Mouse (Mus musculus): ENCODE measurements around the gene Cpne5.

Gene Cpne5

GRCm38 (mm10) chr17:29147273-29147672, 90.7 kb downstream of the Cpne5 start:
- in situ Hi-C loops (cut with MboI, MseI) = no loop called here

GRCm38 (mm10) chr17:29145101-29145500, 92.9 kb downstream of the Cpne5 start:
- in situ Hi-C loops (cut with MboI, MseI) = no loop called here

DNA sequence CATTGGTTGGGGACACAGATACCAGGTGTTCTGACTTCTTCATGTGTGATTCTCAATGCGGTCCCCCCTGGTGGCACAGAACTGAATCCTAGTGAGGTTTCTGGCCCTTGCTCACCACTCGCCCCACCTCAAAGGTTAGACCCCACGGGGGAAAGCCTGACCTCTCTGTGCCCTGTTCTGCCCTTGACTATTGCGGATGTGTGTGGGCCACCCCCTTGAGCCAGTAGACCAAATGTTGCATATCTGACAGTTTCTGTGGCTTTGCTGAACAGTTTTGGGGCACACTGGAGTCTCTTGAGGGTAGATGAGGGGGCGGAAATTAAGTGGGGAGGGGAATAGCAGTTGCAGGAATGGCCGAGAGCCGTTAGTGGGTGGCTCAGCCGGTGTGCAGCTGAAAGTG, 94.7 kb downstream of the Cpne5 start:
- in situ Hi-C loops (cut with MboI, MseI) = no loop called here

GRCm38 (mm10) chr17:29141577-29141976, 96.4 kb downstream of the Cpne5 start:
- in situ Hi-C loops (cut with MboI, MseI) = no loop called here

- in situ Hi-C loops (cut with MboI, MseI) = no loop called here
Observed at GRCm38 (mm10) chr17:29137906-29138305, 100.1 kb downstream of the Cpne5 start.

GRCm38 (mm10) chr17:29136236-29136635, 101.7 kb downstream of the Cpne5 start:
- in situ Hi-C loops (cut with MboI, MseI) = no loop called here

GRCm38 (mm10) chr17:29135066-29135465, 102.9 kb downstream of the Cpne5 start:
- in situ Hi-C loops (cut with MboI, MseI) = no loop called here

DNA sequence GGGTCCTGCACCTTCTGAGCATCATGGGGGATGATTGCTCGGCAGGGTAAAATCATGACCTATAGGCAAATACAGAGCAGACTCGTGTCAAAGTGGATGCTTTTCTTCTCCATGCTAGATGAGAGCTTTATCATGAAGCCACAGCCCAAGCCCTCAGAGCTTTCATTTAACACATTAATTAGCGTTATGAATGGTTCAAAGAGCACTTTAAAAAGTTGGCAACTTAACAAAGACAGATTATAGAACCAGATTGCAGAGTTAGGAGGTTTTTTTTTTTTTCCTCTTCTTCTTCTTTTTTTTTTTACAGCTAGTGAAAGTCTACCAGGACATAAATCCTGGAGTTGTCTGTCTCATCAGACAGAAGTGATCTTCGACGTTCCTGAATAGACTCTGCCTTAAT, 108.6 kb downstream of the Cpne5 start:
- in situ Hi-C loops (cut with MboI, MseI) = no loop called here

DNA sequence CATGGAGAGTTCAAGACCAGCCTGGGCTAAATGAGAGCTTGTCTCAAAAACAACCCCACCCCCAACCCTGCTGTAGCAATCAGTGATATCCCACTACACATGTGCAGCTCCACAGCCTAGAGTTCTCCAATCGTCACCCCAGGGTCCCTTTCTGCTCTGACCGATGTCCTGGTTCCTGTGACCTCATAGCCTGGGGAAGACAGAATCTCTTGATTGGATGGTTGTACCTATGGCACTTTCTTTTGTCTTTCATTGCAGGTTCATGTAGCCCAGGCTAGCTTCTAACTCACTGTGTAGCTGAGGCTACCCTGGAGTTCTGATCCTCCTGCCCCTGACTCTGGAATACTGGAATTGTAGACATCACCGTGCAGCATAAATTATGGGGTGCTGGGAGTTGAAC, 111.4 kb downstream of the Cpne5 start:
- in situ Hi-C loops (cut with MboI, MseI) = no loop called here

DNA sequence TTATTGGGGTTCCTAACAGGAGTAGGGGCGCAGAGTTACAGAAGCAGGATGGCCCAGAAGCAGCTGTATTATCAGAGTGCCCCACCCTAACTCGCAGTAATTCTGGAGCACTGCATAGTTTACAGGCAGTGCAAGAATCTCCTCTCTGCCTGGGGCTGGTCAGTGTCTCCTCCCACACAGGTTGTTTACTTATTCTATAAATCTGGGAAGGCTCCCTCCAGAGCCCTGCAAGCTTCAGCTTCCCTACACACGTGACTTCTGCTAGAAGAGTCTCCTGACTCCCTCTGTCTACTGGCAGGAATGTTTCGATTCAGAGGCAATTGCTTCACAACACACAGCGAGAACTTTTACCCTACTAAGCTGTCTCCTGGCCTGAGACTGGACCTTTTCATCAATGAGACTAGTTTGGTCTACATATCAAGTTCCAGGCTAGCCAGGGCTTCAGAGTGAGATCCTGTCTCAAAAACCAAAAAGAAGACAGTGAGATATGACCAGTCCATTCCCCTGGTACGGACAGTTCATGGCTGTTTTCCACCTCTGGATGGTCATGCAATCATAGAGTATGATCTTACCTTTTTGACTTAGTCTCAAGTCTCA, 114.3 kb downstream of the Cpne5 start:
- in situ Hi-C loops (cut with MboI, MseI) = no loop called here

GRCm38 (mm10) chr17:29122817-29123216, 115.2 kb downstream of the Cpne5 start:
- in situ Hi-C loops (cut with MboI, MseI) = no loop called here

DNA sequence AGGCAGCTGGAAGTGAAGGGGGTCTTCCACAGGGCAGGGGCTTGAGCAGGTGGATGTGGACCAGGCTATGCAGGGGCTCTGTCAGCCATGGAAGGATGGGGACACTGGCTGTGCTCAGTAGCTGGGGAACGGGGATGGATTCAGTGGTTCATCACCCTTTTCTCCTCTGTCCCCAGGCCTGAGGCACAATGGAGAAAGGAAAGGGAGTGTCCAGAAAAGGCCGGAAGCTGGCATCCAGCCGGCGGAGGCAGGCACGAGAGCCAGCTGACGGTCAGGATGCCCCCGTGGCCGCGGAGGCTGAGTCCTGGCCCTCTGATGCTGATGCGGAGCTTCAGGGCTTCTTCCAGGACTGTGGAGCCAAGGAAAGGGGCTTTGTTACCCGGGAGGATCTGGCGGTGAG, 117.3 kb downstream of the Cpne5 start:
- in situ Hi-C loops (cut with MboI, MseI) = no loop called here

- in situ Hi-C loops (cut with MboI, MseI) = loop anchor here (10.0 kb wide), 2 partner anchors 293 to 757 kb away; no protein-coding TSS in a partner anchor
Observed at GRCm38 (mm10) chr17:29118057-29118456, 119.9 kb downstream of the Cpne5 start.

GRCm38 (mm10) chr17:29117006-29117648, 120.8 kb downstream of the Cpne5 start:
- in situ Hi-C loops (cut with MboI, MseI) = loop anchor here (10.0 kb wide), 2 partner anchors 292 to 758 kb away; no protein-coding TSS in a partner anchor

GRCm38 (mm10) chr17:29116023-29116422, 121.9 kb downstream of the Cpne5 start:
- in situ Hi-C loops (cut with MboI, MseI) = loop anchor here (10.0 kb wide), 2 partner anchors 291 to 759 kb away; no protein-coding TSS in a partner anchor

- in situ Hi-C loops (cut with MboI, MseI) = loop anchor here (10.0 kb wide), 2 partner anchors 289 to 761 kb away; no protein-coding TSS in a partner anchor
Observed at GRCm38 (mm10) chr17:29113591-29114352, 124.2 kb downstream of the Cpne5 start, which contains the start of gene Rab44. Gene Rab44 (plus strand): TSS chr17:29114145.

- in situ Hi-C loops (cut with MboI, MseI) = loop anchor here (10.0 kb wide), 2 partner anchors 287 to 763 kb away; no protein-coding TSS in a partner anchor
Observed at GRCm38 (mm10) chr17:29111332-29111731, 126.6 kb downstream of the Cpne5 start.

DNA sequence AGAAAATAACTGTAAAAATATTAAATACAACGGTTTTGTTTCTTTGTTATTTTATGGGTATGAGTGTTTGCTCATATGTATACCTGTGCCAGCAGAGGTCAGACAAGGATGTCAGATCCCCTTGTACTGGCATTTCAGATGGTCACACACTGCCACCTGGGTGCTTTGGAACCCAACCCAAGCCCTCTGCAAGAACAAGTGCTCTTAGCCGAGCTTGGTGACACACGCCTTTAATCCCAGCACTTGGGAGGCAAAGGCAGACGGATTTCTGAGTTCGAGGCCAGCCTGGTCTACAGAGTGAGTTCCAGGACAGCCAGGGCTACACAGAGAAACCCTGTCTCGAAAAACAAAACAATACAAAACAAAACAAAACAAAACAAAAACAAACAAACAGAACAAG, 127.6 kb downstream of the Cpne5 start:
- in situ Hi-C loops (cut with MboI, MseI) = loop anchor here (10.0 kb wide), 2 partner anchors 286 to 764 kb away; no protein-coding TSS in a partner anchor

All from regulatory T cell (primary cell).